Mouse (Mus musculus) hindbrain, embryonic 15.5 days (tissue): ENCODE data around the gene Rtl9. TPM values are rescaled to one million over a fixed set of nuclear protein-coding genes. Genes with fewer than 3 reads are reported as not detected.
A peak's percentile ranks its signal among the peaks of the same experiment; 100 is the strongest.

Source experiments
- ATAC-seq: fragments of 200-750 bp; cut with Nextera tagmentation; 2 replicates; pipeline ENCODE4 v1.8.0; 2017; ENCODE audit warnings: low read depth, moderate number of reproducible peaks, moderate TSS enrichment; ENCODE audit not compliant: low FRiP score
- H3K27ac ChIP-seq: fragments of 300-500 bp; sonication (generic); replicated peaks from 2 replicates; pipeline ENCODE4 v1.5.1; 2015; ENCODE audit warnings: mild to moderate bottlenecking, inconsistent platforms
- H3K27me3 ChIP-seq: fragments of 300-500 bp; sonication (generic); 2 replicates; pipeline ENCODE4 v1.6.1; 2015; ENCODE audit warnings: control low read depth, inconsistent platforms
- H3K36me3 ChIP-seq: fragments of 300-500 bp; sonication (generic); 2 replicates; pipeline ENCODE4 v1.6.1; 2015; ENCODE audit warnings: control low read depth, inconsistent platforms
- H3K4me1 ChIP-seq: fragments of 300-500 bp; sonication (generic); replicated peaks from 2 replicates; pipeline ENCODE4 v1.6.1; 2015; ENCODE audit warnings: control low read depth, inconsistent platforms
- H3K4me2 ChIP-seq: fragments of 300-500 bp; sonication (generic); 2 replicates; pipeline ENCODE4 v1.6.1; 2015; ENCODE audit warnings: moderate library complexity, mild to moderate bottlenecking, inconsistent platforms
- H3K4me3 ChIP-seq: fragments of 300-500 bp; sonication (generic); 2 replicates; pipeline ENCODE4 v1.5.1; 2015; ENCODE audit warnings: mild to moderate bottlenecking, inconsistent platforms
- H3K9ac ChIP-seq: fragments of 300-500 bp; sonication (generic); 2 replicates; pipeline ENCODE4 v1.6.1; 2015; ENCODE audit warnings: inconsistent platforms
- H3K9me3 ChIP-seq: fragments of 300-500 bp; sonication (generic); 2 replicates; pipeline ENCODE4 v1.6.1; 2016; ENCODE audit warnings: control low read depth, inconsistent platforms
- WGBS: fragments of 180-500 bp; shearing (Covaris S2); methylation state at CpG from one replicate; pipeline ENCODE4 v1.1.7; 2015; 5-methylcytosine and 5-hydroxymethylcytosine counted together
- polyA plus RNA-seq: library from polyadenylated mRNA; unstranded; fragments of >200 nt; fragmentation: Nextera tagmentation; extraction: Ambion mirVana; gene quantifications from 2 replicates; pipeline ENCODE4 v1.2.1, GENCODE M21; 2015

The Rtl9 gene
- polyA plus RNA-seq = 0.64 and 0.92 TPM in 2 replicates

- peak; percentile 48; the same call in 1 of the 2 replicates for ATAC-seq
- no peak within 1 kb of the TSS for H3K9ac ChIP-seq
- no peaks in the 10 kb centered on the region for H3K9me3 ChIP-seq
- no peak within 1 kb of the TSS for H3K27ac ChIP-seq
- no peaks in the 10 kb centered on the region for H3K36me3 ChIP-seq
- no peak within 1 kb of the TSS for H3K4me2 ChIP-seq
- H3K4me3 ChIP-seq = no peak within 1 kb of the TSS
- 97% methylated on average over 1 of the region's 1 CpGs for WGBS
- 0 out of 2 replicates have a peak, but pooled peaks cover 2% of the 10 kb centered on the region for H3K27me3 ChIP-seq
- H3K4me1 ChIP-seq = no peaks in the 10 kb centered on the region
Measured at GRCm38 (mm10) chrX:143099044-143099754, at the start of gene Rtl9. Gene Rtl9 (plus strand): TSS chrX:143099594.

- Histone ChIP-seq H3K4me3 (no peak overlapping the region), H3K4me2 (no peak overlapping the region), H3K27me3 (no peaks in the 10 kb centered on the region), H3K36me3 (no peaks in the 10 kb centered on the region), H3K9me3 (no peaks in the 10 kb centered on the region), H3K9ac (no peak overlapping the region), H3K27ac (no peak overlapping the region), H3K4me1 (no peaks in the 10 kb centered on the region)
- ATAC-seq = no peak
Measured at GRCm38 (mm10) chrX:143051478-143051877, 47.9 kb upstream of the Rtl9 start.

- Histone ChIP-seq H3K9ac (no peak overlapping the region), H3K4me1 (no peaks in the 10 kb centered on the region), H3K27me3 (no peaks in the 10 kb centered on the region), H3K9me3 (no peaks in the 10 kb centered on the region), H3K4me2 (no peak overlapping the region), H3K27ac (no peak overlapping the region), H3K36me3 (no peaks in the 10 kb centered on the region), H3K4me3 (no peak overlapping the region)
- 77% methylated on average over 4 of the region's 4 CpGs for WGBS
- ATAC-seq = no peak
Measured at GRCm38 (mm10) chrX:143051921-143052320, 47.5 kb upstream of the Rtl9 start.

GRCm38 (mm10) chrX:143058829-143059228 lies 40.6 kb upstream of the Rtl9 start:
- H3K9me3 ChIP-seq = no peaks in the 10 kb centered on the region
- no peaks in the 10 kb centered on the region for H3K4me1 ChIP-seq
- 18% methylated on average over 12 of the region's 12 CpGs for WGBS
- H3K9ac ChIP-seq = no peak overlapping the region
- H3K27ac ChIP-seq = no peak overlapping the region
- H3K36me3 ChIP-seq = no peaks in the 10 kb centered on the region
- peak; percentile 78; the same call in 1 of the 2 replicates for ATAC-seq
- peak overlapping the region; percentile 27 for H3K4me2 ChIP-seq
- H3K4me3 ChIP-seq = no peak overlapping the region
- no peaks in the 10 kb centered on the region for H3K27me3 ChIP-seq

- H3K36me3 ChIP-seq = no peaks in the 10 kb centered on the region
- H3K9ac ChIP-seq = no peak overlapping the region
- H3K4me1 ChIP-seq = no peaks in the 10 kb centered on the region
- WGBS = 76% methylated on average over 11 of the region's 11 CpGs
- H3K9me3 ChIP-seq = no peaks in the 10 kb centered on the region
- H3K4me2 ChIP-seq = no peak overlapping the region
- ATAC-seq = no peak
- H3K27me3 ChIP-seq = no peaks in the 10 kb centered on the region
- no peak overlapping the region for H3K27ac ChIP-seq
- no peak overlapping the region for H3K4me3 ChIP-seq
Measured at GRCm38 (mm10) chrX:143062641-143063355, 36.6 kb upstream of the Rtl9 start.

GRCm38 (mm10) chrX:143063780-143064179 lies 35.6 kb upstream of the Rtl9 start:
- Histone ChIP-seq H3K4me3 (no peak overlapping the region), H3K27me3 (no peaks in the 10 kb centered on the region), H3K9me3 (no peaks in the 10 kb centered on the region), H3K36me3 (no peaks in the 10 kb centered on the region), H3K4me1 (no peaks in the 10 kb centered on the region), H3K4me2 (no peak overlapping the region), H3K27ac (no peak overlapping the region), H3K9ac (no peak overlapping the region)
- WGBS = 46% methylated on average over 7 of the region's 7 CpGs
- ATAC-seq = no peak

GRCm38 (mm10) chrX:143064288-143064687 lies 35.1 kb upstream of the Rtl9 start:
- Histone ChIP-seq H3K9ac (no peak overlapping the region), H3K4me1 (no peaks in the 10 kb centered on the region), H3K27me3 (no peaks in the 10 kb centered on the region), H3K9me3 (no peaks in the 10 kb centered on the region), H3K36me3 (no peaks in the 10 kb centered on the region), H3K4me2 (no peak overlapping the region), H3K4me3 (no peak overlapping the region), H3K27ac (no peak overlapping the region)
- ATAC-seq = no peak
- 77% methylated on average over 9 of the region's 9 CpGs for WGBS

- Histone ChIP-seq H3K9me3 (no peaks in the 10 kb centered on the region), H3K4me3 (no peak overlapping the region), H3K4me2 (peak overlapping the region; percentile 24; the same call in 1 of the 2 replicates), H3K9ac (no peak overlapping the region), H3K4me1 (no peaks in the 10 kb centered on the region), H3K27ac (no peak overlapping the region), H3K27me3 (no peaks in the 10 kb centered on the region), H3K36me3 (no peaks in the 10 kb centered on the region)
- 39% methylated on average over 17 of the region's 17 CpGs for WGBS
- ATAC-seq = peak; percentile 56; the same call in 1 of the 2 replicates
Measured at GRCm38 (mm10) chrX:143066320-143067114, 32.9 kb upstream of the Rtl9 start.

- 88% methylated on average over 1 of the region's 1 CpGs for WGBS
- H3K4me3 ChIP-seq = no peak overlapping the region
- H3K27me3 ChIP-seq = 0 out of 2 replicates have a peak, but pooled peaks cover 3% of the 10 kb centered on the region
- H3K27ac ChIP-seq = no peak overlapping the region
- no peaks in the 10 kb centered on the region for H3K4me1 ChIP-seq
- no peak overlapping the region for H3K9ac ChIP-seq
- no peaks in the 10 kb centered on the region for H3K9me3 ChIP-seq
- no peak for ATAC-seq
- H3K4me2 ChIP-seq = no peak overlapping the region
- H3K36me3 ChIP-seq = no peaks in the 10 kb centered on the region
Measured at GRCm38 (mm10) chrX:143067115-143067514, 32.3 kb upstream of the Rtl9 start.

- 71% methylated on average over 5 of the region's 5 CpGs for WGBS
- Histone ChIP-seq H3K27me3 (0 out of 2 replicates have a peak, but pooled peaks cover 3% of the 10 kb centered on the region), H3K9ac (no peak overlapping the region), H3K4me1 (no peaks in the 10 kb centered on the region), H3K4me3 (no peak overlapping the region), H3K9me3 (no peaks in the 10 kb centered on the region), H3K27ac (no peak overlapping the region), H3K36me3 (no peaks in the 10 kb centered on the region), H3K4me2 (no peak overlapping the region)
- no peak for ATAC-seq
Measured at GRCm38 (mm10) chrX:143067576-143067975, 31.8 kb upstream of the Rtl9 start.

- Histone ChIP-seq H3K27me3 (peaks cover 13% of the 10 kb centered on the region), H3K4me1 (0 out of 2 replicates have a peak, but pooled peaks cover 8% of the 10 kb centered on the region), H3K9me3 (no peaks in the 10 kb centered on the region), H3K9ac (peak overlapping the region; percentile 17; the same call in 1 of the 2 replicates), H3K4me3 (peak overlapping the region; percentile 35), H3K36me3 (no peaks in the 10 kb centered on the region), H3K4me2 (peak overlapping the region; percentile 57), H3K27ac (peak overlapping the region; percentile 42; the same call in 1 of the 2 replicates)
- peak; percentile 85 for ATAC-seq
- WGBS = 25% methylated on average over 21 of the region's 23 CpGs
Measured at GRCm38 (mm10) chrX:143080458-143081336, 18.7 kb upstream of the Rtl9 start.
